Mouse (Mus musculus): ENCODE data around the gene Phactr1. TPM values are rescaled to one million over a fixed set of nuclear protein-coding genes. Genes with fewer than 3 reads are reported as not detected.

Gene Phactr1
- total RNA-seq, 2 experiments from 2014 or later = 1.4 to 1.5 TPM

DNA sequence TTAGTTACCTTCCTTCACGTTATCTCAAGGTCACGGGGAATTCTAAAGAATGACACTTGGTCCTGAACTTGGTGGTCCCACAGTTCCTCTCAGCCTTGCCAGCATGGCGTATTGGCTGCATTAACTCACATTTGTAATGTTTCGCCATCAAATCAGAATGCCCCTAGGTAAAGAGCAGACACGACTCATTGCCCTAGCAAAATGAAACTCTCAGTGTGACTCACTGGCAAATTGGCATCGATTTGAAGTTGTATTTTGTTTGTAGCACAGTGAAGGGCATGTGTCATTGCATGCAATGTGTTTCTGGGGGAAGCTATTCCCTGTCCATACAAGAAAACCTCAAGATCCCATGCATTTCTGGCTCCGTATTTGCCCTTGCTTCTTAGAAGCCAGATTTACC lies 404.8 kb downstream of the Phactr1 start:
- intact Hi-C loops (cut with DNase I) = no loop called here
- DNase-seq = no peak

DNA sequence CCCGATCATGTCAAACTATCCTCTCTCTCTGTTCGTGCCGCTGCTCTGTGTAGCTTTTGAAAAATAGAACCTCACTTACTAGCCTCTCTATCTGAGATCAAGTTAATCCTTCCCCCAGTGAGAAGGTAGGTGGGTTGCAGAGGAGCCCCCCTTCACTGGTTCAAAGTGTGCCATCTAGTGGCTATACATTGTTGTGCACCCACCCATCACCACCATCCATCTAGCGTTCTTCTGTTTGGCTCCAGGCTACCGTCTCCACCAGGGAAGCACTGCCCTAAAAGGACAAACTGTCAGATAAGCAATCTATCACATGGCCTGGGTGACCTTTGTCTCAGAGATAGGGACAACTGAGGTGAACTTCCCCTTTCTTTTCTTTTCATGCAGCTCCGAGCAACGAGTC lies 413.9 kb downstream of the Phactr1 start:
- DNase-seq = no peak
- intact Hi-C loops (cut with DNase I) = no loop called here

DNA sequence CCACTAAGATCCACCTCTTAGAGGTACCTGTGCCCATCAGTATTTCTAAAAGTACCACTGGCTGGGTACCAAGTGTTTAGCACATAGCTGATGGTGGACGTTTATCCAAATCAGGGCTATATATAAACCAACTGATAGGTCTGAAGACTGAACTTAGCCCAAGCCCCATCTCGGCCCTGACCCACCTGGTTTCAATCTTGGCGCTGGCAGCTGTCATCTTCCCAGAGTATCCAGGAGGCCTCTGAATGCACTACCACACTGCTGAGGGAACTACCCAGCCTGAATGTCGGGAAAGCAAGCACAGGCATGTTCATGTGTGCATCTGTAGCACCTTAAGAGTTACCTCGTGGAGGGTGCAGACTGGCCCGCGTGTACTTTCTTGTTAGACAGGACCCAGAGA lies 422.5 kb downstream of the Phactr1 start:
- DNase-seq = no peak
- intact Hi-C loops (cut with DNase I) = no loop called here

DNA sequence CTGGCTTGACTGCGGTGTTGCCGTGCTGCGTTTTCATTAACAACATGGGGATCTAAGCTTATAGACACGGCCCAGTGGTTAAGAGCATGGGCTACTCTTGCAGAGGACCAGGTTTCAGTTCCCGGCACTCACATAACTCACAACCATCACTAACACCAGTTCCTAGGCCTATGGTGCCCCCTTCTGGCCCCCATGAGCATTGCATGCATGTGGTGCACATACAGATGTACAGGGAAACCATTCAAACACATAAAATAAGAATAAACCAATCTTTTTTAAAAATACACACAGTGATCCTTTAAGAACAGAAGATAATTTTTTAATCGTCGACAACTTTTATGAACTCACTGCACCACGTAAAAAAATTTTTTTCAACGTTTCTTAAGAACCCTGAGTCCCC lies 424.1 kb downstream of the Phactr1 start:
- DNase-seq = no peak
- intact Hi-C loops (cut with DNase I) = no loop called here

DNA sequence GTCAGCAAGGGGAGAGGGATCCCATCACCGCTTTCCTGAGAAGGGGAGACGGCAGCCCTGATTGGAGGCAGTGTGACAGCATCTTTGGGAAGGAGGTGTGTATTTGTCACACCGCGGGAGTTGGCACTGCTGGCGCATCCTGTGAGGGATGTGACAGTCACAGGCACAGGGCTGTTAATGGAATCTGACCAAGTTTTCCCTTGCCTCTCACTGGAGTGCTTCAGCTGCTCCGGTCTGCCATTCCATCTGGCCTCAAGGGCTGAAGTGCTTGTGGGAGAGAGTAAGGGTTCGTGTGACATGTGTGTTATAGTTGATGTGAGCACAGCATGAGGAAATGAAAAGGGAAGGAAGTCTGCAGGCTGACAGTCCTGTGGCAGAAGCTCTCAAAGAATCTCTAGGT lies 431.9 kb downstream of the Phactr1 start:
- intact Hi-C loops (cut with DNase I) = no loop called here
- no peak for DNase-seq

DNA sequence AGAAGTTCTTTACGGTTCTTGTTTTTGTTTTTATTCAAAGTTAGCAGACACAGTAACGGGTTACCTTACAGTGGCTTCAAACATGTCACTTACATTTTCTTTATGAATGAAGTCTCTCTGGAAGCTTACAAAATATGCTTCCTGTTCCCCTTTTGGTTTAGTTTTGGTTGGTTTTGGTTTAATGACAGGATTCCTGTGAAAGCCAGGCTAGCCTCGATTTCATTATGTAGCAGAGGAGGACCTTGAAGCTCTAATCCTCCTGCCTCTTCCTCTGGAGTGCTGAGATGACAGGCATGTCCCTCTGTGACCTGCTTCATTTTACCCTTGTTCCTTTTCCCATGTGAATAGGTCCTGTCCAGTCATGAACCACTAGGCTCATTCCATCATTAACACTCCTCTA lies 432.3 kb downstream of the Phactr1 start:
- intact Hi-C loops (cut with DNase I) = no loop called here
- DNase-seq = no peak

DNA sequence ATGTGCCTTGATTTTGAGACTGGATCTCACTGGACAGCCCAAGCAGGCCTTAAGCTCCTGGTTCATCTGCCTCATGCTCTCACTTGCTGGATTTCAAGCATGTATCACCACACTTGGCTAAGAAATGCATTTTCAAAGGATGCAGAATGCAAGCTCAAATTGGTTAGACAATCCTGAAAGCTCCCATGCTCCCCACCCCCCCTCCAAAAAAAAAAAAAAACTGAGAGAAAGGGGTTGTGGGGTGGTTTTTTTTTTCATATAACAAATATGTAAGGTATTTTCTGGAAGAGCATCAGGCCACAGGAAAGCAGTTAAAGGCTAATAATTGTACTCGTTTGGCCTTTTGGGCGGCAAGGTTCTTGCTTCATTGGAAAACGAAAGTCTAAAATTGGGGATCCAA lies 432.7 kb downstream of the Phactr1 start:
- intact Hi-C loops (cut with DNase I) = no loop called here

DNA sequence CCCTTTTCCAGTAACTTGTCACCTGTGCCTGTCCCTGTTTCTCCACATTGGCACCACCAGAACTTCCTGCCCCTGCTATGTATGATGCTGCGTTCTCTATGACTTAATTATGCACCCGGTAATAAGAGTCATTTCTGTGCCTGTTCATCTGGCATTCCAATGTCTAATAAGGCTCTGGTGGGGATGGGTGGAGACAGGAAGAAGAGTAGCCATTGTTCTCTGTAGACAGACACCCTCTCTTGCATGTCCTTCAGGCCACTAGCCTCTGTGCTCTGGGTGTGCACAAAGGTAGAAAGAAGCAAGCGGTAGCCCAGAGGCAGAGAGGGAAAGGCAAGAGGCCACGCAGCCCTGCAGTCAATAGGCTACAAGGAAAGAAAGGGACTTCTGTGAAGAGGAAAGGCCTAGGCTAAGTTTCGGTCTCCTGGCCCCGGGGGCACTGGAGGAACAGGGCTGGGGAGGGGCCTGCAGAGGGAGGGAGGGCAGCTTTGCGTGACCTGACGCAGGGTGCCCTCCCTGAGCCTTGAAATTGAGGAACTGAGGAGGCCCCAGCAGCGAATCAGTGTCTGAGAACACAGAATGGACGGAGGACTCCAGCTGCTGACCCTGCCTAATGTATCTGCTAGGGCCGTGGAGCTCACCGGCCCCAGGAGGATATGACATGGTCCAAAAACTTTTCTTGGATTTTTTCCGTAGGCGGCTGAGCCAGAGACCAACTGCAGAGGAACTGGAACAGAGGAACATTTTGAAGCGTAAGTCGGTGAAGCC lies 442.1 kb downstream of the Phactr1 start:
- intact Hi-C loops (cut with DNase I) = no loop called here
- peak in 1 of 2 experiments; percentile 27 for DNase-seq

More for the DNA sequence above, 432.7 kb downstream of the Phactr1 start:
- DNase-seq = no peak

DNA sequence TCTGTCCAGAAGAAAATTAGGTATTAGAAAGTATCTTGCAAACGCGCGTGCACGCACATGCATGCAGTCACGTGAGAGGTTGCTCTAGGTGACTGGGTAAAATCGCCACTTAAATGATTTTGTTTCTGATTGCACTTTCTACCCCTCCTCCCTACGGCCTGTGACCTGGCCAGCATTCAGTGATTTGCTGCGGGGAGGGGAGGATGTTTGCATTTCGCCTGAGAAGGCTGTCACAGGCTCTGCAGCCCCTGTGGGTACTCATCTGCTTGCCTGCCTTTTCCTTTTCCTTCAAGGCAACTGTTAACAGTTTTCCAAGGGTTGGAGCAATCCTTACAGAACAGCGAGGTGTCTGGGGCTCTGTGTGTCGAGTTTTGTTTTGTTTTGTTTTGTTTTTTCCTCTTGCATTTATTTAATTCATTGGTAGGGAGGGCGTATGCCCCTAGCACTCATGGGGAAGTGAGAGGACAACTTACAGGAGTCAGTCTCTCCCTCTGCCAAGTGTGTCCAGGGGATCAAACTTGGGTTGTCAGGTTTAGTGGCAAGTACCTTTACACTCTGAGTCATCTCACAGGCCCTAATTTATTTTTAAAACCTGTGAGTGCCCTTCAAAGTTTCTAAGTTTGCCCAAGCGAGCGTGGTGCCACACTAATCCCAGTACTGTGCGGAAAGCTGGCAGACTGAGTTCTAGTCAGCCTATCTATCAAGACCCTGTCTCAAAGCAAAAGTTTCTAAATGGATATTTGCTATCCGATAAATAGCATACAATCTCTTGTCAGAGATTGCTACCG lies 443.7 kb downstream of the Phactr1 start:
- DNase-seq = no peak
- intact Hi-C loops (cut with DNase I) = no loop called here

DNA sequence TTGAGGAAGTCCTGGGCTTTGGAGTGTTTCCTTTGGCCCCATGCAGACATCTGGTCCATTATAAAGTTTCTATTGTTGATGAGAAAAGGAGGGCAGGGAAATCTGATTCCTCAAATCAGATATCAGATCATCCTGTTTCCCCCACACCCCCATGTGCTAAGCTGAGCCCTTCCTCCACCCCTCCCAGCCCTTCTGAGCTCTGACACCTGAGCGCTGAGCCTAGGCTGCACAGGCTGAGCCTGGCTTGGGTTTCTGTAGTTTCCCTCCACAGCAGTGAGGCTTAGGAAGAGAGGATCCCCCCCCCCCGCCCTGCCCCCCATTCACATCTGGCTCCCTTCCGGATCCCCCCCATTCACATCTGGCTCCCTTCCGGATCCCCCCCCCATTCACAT lies 444.3 kb downstream of the Phactr1 start:
- DNase-seq = no peak
- intact Hi-C loops (cut with DNase I) = no loop called here

DNA sequence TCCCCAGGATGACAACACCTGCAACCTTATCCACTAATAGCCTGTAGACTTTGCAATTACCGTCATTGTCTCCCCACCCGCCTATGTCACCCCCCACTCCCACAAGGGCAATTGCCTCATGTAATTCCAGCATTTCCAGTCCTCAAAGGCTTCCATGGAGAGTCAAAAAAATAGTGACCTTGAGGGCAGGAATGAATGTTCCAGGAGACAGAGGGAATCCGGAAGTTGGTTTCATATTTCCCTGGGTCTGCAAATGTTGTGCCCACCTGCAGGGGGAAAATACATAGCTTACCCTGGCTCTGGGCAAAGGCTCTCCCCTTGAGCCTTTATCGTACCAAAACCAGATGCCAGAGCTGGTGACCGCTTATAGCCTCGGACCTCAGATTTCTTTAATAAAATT lies 449.7 kb downstream of the Phactr1 start:
- intact Hi-C loops (cut with DNase I) = no loop called here
- DNase-seq = no peak

DNA sequence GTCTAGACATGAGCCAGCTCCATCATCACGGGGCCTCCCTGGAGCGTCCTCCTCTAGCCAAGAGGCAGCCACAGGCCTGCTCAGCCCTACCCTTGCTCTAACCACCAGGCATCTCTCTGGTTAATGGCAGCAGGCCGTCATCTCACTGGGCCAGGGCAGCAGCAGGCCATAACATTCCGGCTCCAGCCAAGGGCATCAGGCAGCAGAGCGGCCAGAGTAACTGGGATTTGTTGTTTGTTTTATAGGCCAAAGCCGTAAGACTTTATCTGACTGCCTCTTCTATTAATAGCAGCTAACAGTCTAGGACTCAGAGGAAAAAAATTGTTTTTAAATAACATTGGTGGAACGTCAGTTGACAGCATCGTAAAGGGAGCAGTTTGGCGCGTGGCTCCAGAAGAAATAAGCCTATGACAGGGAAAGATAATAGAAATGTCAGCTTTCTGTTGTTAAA lies 451.3 kb downstream of the Phactr1 start:
- DNase-seq = no peak
- intact Hi-C loops (cut with DNase I) = no loop called here

DNA sequence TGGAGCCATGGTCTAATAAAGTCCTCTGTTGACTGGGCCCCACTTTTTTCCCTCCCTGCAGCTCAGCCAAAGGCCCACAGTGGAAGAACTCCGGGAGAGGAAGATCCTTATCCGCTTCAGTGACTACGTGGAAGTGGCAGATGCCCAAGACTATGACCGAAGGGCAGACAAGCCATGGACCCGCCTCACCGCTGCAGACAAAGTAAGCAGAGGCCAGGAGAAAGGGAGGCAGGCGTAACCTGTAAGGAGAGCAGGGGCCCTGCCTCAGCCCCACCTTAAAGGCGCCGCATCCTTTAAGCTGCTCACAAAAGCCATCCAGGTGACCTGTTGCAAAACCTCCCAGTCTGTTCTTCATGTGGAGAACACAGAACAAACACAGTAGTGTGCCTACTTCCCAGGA lies 452.4 kb downstream of the Phactr1 start:
- no peak for DNase-seq
- intact Hi-C loops (cut with DNase I) = no loop called here

DNA sequence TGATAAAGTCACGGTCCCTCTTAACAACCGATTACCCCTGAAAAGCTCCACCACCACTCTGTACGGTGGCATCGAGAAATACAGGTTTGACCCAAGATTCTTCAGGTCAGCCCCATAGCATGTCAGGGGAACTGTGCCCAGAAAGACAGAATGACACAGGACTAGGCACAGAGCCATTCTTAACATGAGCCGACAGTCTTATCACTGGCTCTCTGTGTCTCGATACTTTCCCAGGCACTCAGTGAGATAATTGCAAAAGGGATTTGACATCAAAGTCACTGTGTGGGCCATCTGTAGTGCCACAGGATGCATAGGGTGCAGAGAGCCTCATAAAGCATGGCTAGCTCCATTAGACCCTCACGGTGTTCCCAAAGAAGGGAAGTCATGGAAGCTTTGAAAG lies 453.0 kb downstream of the Phactr1 start:
- intact Hi-C loops (cut with DNase I) = no loop called here
- DNase-seq = no peak

DNA sequence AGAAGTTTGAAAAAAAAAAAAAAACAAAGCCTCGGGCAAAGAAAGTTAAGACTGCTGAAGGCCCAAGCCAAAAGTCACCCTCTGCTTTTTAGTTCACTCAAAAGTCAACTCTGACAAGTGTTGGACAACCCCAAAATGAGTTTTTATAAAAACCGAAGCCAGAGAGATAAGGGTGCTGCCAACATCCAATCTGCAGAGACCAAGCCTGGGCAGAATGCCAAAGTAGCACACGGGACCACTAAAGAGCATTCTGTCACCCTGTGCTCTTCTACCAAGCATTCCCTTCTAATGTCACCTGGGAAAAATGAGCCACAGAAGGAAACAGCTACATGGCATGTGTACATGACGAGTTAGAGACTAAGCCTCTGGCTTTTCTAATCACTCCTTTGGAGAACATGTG lies 454.0 kb downstream of the Phactr1 start:
- DNase-seq = no peak
- intact Hi-C loops (cut with DNase I) = no loop called here

DNA sequence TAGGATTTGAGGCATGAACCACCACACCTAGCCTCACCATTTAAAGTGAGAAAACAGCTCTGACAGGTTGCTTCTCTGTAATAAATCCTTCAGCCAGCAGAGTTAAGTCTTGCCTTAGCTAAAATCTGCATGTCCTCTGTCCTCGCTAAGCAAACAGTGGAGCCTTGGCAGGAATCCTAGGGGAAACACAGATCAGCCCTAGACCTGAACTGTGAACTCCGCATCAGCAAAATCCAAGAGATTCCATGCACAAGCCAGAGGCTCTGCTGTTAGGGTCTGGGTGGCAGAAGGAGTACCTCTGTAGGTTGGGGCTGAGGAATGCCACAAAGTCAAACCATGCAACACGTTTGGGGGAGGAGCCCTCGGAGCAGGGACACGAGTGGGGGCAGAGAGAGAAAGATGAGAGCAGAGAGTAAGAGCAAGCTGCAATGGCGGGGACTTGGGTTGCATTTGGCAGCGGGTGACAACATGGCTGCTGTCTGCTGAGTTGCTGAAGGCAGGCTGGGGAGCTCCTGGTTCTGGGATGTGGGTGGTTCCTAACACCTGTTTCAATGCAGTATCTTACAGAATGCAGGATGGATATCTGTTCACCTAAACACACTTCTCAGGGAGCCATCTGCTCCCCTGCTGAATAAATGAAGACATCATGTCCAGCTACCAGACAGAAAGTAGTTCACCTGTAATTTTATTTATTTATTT lies 464.4 kb downstream of the Phactr1 start:
- no peak for DNase-seq
- intact Hi-C loops (cut with DNase I) = no loop called here

DNA sequence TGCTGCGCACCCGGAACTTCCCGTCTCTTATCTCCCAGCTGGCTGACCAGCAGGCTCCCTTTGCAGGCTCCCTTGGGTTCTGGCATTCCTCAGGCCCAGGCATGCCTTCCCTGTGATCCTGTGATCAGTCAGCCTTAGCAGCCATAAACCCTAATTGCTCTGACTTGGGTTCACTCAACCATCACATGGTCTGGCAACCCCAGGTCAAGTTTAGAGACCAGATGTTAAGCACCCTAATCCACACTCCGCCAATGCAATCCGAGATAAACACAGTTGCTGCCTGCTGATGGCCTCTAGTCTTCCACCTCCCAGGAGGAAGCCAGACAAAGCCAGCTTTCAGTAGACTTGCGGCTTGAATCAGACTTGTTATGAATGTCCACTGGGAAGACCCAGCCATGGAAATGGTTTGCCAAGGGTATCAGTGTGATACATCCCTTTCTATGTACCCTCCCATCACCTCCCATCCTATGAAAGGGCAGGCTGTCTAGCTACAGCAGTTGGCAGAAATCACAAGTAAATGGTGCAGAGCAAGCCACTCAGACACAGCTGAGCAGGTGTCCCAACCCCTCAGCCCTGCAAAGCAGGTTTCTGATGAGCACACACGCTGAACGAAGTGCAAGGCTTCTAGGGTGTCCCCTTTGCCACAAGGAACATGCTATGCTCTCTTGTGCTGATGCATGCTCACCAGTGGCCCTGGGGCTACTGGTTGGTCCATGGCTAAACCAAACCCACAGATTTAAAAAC lies 466.3 kb downstream of the Phactr1 start:
- no peak for DNase-seq
- intact Hi-C loops (cut with DNase I) = no loop called here

DNA sequence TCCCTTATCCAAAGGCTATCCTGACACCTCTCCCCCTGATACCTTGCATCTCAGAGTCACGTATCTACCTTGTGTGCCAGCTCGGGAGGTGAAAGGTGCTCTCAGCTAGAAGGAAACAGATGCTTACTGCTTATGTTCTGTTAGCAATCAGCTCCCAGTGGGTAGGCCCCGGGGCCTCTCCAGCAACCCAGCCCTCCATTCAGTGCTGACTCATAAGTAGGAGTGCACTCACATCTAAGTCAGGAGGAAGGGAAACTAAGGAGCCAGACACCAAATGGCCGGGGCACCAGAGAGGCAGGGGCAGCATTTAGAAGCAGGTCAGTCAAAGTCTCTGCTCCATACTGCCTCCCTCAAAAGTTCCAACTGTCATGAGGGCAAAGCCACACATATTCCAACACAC lies 468.3 kb downstream of the Phactr1 start:
- intact Hi-C loops (cut with DNase I) = no loop called here
- no peak for DNase-seq

DNA sequence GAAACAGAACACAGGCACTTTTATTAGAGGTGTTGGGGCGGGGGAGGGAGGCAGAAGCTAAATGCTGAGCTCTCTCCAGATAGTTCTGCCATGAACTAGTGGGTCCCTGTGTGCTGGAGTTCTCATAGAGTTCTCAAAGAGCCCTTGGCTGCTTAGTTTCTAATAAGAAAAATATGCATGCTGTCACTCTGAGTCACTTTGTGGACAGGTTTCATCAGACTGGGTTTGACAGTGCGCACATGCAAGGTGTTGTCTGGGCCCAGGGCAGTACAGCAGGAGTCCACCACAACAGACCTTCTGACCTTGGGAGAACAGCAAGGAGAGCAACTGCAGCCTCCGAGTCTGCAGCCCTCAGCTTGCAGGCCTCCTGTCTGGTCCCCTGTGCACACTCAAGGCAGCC lies 469.2 kb downstream of the Phactr1 start:
- intact Hi-C loops (cut with DNase I) = no loop called here
- DNase-seq = no peak

DNA sequence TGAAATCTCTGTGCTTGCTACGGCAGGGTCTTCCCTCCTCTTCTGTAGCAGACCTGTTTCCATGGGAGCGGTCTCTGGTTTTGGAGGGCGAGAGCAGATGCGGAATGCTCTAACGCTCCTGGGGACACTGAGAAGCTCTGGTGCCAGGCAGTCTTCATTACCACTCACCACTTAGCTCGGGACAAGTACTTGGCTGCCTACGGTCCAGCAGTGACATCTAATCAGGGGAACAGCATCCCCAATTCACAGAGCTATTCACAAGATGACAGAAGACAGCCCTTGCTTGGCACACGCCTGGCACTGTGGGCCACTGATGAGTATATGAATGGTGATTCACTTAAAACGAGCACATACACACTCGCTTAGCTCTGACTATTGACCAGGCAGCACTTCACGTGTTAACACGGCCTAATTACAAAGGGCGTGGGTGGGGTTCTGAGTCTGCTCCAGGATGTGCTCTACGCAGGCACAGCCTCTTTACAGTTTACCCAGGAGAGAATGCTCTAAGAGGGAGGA lies 471.6 kb downstream of the Phactr1 start:
- intact Hi-C loops (cut with DNase I) = no loop called here
- DNase-seq = no peak

DNA sequence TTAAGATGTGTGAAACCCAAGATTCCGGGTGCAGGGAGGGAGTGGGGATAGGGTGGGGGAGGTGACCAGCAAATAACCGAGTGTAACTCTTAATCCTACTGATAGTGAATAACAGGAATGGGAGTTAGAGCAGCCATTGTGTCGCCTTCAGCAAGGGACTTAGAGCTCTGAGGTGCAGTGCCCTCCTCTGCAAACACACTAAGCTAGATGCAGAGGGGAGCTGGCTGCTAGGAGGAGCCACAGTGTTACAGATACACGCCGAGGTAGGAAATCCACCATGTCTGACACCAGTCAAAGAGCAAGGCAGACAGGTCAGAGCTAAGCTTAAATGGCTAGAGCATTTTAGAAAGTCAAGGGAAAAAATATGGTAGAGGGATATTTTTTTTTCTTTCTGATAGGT lies 476.9 kb downstream of the Phactr1 start:
- no peak for DNase-seq
- intact Hi-C loops (cut with DNase I) = no loop called here
